Mouse (Mus musculus) E14TG2a.4 (cell line): ENCODE data around the gene Uxs1.

Experiments
- CTCF ChIP-seq: conservative IDR thresholded peaks from 2 replicates; pipeline ENCODE4 v1.5.1; 2014; ENCODE audit warnings: low read length
- POU5F1 ChIP-seq: IDR thresholded peaks from 2 replicates; pipeline ENCODE4 v1.6.1; 2014; ENCODE audit warnings: low read length, borderline replicate concordance

GRCm38 (mm10) chr1:43822586-43822985 lies 5.0 kb downstream of the Uxs1 start:
- no peak for TF ChIP-seq CTCF
- TF ChIP-seq POU5F1, result no peak
